Mouse (Mus musculus) CD8-positive naive resting alpha-beta T cell, adult 2 months (primary cell): ENCODE data around the gene Zgrf1.

Source experiments
- DNase-seq, 2 experiments: peaks; one replicate each; pipeline ENCODE4 v3.0.0; 2022; ENCODE audit warnings: low read depth in 2 of 2, low spot score in 2 of 2

Zgrf1 gene

DNA sequence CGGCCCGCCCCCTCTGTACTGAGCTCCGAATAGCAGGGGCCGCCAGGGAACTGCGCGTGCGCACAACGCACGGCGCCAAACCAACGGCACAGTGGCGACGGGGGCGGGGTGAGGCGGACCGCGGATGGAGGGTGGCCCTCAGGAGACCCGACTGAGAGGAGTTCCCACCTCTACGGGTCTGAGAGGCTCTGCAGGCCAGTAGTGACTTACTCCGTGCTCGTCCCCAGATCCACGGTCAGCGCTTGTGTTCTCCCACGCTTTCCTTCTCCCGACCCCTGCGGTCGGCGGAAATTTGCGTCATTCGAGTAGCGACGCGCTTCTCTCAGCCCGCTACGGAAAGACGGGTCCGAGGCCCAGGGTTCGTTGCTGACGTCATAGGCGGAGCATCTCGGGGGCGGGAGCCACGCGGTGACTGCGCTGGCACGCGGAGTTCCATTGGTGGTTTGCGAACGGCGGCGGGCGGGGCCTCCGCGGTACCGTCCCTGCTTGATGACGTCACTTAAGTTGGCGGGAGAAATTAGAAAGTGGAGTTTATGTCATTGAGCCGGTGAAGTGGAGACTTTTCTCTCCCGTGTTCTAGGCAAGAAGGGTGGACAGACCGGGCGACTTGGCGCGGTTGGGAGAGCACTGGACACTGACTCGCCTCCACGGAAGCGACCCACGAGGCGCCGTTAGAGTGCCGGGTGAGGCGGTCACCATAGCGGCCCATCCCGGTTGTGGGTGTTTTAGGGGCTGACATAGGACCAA is at the start of gene Zgrf1, which contains the start of gene Larp7:
Zgrf1 (plus strand) TSS at position 517 of the 747 bp plus-strand sequence.
Larp7 (minus strand) TSS at position 377 of the 747 bp plus-strand sequence.
- peak; percentile 97 to 98 for DNase-seq

DNA sequence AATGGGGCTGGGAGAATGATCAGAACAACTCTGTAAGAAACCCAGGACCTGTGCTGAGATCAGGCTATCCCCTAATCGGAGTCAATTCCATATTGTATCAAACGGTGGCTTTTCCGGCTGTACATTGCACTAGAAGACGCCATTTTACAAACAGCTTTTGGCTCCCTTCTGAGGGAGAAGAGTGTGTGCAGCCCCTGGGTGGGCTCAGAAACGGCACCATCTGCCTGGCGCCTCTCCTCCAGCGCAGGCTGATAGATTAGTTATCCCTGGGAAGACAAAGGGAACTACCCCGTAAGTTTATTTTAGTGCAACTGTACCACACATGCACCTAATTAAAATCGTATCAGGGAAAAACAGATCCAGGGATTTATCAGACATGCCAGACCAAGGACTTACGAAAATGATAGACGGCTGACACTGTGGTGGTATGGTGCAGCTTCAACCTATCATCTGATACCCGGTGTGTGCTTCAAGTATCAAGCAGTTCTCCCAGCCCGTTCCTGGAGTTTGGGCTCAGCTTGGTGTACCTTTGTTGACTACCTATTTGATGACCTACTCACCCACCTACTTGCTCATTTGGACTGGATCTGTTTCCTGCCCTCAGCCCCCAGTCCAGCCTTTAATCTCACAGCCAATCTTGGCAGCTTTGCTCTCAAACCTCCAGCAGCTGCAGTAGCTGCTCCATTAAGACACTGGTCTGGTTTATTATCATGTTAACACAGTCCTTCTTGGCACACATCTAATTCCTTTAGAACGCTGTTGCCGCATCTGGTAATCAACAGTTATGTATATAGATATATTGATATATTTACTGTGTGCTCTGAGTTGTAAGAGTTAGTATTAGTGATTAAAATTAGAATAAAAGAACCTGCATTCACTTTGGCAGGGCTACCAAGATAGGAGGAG is 45.2 kb upstream of the Zgrf1 start:
- no peak for DNase-seq

DNA sequence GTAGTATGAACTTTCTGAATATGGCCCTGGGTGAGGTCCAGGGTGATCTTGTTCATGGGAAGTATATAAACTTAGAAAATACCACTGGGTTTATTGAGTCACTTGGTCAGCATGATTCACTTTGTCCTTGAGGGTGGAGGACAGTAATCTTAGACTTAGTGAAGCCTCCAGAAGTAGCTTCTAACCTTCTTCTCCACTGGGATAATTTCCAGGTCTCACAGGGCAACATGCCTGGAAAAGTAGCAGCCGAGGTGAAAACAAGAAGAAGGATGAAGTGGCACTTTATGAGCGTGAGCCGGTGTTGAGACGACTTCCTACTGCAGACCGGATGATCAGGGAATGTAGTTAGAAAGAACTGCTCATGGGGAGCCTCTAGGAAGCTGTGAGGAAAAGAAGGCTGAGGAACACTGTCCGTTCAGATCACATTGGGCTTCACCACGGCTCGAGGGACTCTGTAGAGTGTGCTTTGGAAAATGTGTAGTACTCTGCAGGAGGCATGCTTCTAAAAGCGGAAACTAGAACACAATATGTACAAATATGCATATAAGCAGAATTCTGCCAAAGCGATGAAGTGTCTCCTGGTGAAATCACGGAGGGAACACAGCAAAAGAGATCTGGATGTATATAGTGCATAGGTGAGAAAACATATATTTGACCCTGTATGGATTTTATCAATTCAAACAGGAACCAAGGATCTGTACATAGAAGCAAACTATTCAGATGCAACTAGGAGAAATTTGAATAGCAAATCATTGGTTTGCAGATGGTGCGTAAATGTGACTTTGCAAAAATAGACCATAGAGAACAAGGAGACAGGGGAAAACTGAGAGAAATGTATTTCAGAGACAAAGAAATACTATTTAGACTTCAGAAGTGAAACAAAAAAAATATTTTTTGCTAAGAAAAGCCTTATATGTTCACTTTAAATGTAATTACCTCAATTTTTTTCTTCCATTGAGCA is 41.2 kb upstream of the Zgrf1 start:
- no peak for DNase-seq

DNA sequence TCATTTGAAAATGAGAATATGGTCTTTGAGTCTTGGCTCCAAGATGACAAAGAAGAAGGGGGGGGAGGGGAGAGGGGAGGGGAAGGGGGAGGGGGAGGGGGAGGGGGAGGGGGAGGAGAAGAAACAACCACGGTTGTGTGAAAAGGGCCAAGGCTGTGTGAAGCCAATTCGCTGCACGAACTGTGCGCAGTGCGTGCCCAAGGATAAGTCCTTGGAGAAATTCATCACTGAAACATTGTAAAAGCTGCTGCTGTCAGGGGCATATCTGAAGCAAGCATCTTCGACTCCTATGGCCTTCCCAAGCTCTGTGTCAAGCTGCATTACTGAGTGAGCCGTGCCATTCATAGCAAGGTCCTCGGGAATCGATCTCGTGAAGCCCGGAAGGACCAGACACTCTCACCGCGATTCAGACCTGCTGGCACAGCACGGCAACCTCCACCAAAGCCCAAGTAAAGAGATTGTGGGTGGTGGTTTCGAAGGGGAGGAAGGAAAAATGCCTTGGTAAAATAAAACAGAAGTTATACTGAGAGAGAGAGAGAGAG is 40.4 kb upstream of the Zgrf1 start:
- no peak for DNase-seq

DNA sequence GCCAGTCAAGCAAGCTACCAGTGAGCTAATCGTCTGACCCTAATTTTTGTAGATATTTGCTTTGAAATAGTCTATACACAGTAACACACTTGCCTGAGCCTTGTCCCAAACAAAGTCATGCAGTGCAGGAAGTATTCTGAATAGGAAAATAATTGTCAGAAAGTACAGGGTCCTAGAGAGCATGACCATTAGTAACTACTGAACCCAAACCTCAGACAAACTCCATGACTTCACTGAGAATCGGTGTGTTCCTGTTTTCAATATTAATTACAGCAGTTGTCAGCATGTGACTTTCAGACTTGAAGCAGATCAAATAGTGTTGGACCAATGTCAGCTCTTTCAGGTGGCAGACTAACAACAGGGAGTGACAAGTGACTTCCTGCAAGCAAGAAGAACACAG is 39.6 kb upstream of the Zgrf1 start:
- DNase-seq: no peak

DNA sequence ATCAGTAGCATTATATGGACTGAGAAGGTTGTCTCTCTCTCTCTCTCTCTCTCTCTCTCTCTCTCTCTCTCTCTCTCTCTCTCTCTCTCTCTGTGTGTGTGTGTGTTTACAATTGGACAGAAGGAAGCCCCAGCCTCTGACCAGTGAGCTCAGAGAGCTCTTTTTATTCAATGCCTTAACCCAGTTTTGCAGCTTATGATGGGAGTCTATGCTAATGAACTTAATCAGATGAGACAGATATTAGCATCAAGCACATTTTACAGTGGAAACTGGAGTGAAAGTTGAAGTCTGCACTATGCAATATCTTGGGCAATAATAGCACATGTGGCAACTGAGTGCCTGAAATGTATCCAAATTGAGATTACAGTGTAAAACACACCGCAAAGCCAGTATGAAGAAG is 38.0 kb upstream of the Zgrf1 start:
- DNase-seq: no peak

DNA sequence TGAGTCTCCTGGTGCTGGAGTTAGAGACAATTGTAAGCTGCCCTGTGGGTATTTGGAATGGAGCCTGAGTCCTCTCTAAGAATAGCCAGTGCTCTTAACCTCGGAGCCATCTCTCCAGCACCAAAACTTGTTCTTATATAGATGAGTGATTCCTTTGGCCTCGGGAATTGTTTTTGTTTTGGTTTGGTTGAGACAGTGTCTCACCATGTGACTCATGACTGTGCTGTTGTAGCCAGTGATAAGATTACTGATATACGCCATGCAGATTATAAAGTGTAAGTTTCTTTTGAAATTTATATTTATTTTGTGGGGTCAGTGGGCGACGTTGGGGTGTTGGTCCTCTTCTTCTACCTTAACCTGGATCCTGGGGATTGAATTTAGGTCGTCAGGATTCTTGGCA is 33.0 kb upstream of the Zgrf1 start:
- DNase-seq: no peak

DNA sequence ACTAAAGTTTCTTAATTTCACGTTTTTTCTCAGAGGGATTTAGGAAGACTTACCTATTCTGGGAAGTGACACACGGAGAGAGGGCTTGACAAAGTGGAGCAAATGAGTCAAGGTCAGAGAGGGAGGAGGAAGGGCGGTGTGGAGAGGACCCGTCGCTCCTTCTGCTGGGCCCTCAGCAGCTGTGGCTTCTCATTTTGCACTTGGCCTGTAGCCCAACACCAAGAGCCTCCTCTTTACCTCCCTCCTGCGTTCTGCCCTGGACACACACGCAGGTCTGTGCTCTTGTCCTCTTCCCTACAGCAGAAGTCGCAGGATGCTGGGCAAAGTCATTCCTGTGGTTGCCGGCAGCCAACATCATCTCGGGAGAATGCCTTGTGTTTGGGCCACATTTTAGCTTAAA is 32.1 kb upstream of the Zgrf1 start:
- no peak for DNase-seq

DNA sequence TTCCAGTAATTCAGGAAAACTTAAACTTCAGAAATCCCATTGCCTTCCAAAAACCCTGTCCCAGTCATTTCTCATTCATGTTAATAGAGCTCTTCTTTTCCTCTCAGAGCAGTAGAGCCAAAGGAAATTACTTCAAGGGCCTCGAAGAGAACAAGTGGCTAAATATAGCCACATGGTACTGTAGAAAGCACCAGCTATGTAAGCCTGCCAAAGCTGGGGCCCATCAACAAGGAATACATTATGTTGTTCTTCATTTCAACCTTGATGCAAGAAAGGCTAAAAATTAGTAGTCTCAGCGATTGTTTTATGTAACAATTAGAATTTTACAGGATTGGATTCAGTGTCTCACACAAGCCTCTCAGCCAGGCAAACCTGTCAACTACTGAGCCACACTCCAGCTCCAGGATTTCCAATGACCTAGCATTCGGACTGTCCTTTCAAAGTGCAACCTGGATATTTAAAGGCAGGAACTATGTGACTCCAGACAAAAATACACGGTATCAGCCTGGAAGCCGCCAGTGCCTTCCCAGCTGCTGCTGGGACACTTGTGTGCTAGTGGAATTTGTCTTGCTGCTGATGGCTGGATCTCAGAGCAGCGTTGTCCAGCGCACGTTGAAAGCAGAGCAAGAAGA is 28.0 kb upstream of the Zgrf1 start:
- no peak for DNase-seq

DNA sequence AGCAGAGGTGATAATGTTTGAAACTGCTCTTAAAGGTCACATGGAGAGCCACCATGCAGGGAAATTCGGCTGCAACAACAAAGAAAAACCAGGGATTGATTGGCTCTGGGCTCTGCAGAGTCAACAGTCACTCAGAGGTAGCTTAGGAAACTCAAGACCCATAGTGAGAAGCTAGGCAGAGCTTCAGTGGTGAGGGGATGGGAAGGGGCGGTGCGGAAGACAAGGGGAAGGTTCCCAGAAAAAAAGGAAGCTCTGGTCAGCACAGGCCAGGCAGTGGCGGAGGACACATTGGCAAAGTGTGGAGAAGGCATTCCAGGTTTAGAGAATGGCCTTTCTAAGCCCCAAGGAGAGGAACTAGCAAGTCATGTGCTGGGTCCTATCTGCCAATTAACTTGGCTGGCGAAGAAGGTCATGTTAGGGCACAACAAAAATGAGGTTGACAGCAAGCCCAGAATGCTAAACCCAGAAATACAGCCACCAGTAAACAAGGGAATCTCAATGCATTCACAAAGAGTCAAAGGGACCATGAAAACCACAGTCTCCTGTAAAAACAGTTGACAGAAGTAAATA is 25.7 kb upstream of the Zgrf1 start:
- no peak for DNase-seq

DNA sequence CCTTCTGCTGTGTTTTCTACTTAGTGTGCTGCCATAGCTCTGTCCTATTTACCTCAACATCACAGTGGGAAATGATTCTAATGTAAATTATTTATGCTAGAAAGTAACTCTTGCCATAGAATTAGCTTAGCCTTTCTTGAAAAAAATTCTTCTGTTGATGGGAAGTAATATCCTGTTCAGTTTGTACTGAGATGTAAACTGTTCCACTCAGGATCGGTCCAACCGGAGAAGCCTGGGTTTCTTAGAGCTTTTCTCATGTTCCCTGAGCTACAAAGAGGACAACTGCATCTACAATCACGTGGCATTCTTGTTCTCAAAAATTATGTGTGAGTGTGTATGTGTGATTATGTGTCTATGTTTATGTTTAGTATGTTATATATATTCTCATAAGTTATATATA is 24.1 kb upstream of the Zgrf1 start:
- no peak for DNase-seq

DNA sequence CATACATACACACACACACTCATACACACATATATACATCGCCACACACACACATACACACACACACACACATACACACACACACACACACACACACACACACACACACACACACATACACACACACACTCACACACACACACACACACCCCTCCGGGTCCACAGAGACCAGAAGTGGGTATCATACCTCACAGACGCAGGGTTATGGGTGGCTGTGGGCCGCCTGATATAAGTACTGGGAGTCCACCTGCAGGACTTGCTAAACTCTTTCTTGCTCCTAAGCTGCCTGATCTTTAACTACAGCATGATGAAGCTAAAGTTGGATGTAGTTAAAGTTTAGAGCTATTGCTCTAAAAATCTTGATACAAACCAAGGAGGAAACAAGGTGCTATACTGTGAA is 23.5 kb upstream of the Zgrf1 start:
- no peak for DNase-seq

DNA sequence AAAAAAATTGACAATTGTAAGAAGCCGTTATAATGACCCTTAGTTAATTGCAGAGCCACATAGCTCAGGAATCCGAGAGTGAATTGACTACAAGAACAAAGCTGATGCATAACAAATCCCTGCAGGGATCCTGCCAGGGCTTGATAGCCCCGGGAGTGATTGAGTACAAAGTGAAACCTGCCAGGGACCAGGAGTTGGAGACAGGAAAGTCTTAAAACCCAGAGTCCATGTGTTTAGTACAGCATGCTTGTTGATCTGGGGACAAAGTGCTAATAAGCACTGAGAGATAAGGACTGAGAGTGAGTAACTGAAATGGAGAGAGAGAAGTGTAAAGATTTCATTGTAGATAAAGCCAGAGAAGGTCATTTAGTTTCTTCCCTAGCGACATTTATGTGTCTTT is 23.0 kb upstream of the Zgrf1 start:
- no peak for DNase-seq

DNA sequence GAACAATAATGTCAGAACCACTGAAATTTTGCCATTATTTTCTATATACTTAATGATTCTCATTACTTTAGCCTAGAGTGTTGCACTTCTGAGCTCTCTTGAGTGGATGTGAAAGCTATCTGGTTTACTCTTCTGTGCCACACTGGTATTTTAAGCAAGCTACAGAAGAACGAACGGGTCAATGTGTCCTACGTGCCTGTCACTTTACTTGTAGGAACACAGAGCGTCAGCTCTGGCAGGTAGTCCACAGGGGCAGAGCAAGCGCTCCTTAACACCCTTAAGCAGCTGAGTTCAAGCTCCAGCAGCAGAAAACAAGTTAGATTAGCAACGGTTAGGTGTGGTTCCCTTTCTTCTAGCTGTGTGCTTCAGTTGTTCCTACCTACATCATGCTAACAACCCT is 14.1 kb upstream of the Zgrf1 start:
- no peak for DNase-seq

DNA sequence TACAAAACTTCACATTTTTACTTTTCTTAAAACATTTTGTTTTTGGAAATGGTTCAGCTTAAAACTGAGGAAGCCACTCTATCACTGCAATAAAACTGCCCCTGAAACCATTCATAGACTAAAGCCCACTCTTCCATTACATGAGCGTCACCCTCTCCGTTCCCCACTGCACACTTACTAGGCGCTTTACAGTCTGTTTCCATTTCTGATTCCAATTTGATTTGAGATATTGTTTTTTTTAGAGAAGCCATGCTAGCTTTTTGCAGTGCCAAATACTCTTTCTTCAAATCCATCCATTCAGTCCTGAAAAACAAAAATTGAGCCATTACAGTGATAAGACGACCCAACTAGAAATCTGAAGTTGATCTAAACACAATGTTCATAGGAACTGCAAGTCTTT is 9.3 kb upstream of the Zgrf1 start:
- no peak for DNase-seq

DNA sequence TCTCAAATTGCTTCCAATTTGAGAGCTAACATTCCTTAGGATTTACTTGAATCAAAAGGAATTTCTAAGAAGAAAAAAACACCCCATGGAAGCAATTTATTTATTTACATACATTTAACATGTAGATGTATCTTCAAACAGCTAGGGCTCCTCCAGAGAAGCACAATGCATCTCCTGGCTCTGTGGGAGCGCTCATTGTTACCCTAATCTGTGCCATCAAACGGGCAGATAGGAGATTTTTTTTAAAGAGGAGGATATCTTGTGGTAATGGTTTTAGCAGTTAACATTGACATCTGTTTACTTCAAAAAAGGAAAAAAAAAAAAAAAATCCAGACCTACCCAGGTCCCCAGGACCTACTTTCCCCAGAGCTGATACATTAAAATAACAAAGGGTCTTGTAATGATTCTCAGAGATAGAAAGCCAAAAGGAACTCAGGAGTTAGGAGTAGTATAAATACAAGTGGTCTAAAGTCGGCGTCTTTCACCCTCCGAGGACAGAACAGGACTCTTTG is 8.6 kb upstream of the Zgrf1 start:
- DNase-seq: no peak

DNA sequence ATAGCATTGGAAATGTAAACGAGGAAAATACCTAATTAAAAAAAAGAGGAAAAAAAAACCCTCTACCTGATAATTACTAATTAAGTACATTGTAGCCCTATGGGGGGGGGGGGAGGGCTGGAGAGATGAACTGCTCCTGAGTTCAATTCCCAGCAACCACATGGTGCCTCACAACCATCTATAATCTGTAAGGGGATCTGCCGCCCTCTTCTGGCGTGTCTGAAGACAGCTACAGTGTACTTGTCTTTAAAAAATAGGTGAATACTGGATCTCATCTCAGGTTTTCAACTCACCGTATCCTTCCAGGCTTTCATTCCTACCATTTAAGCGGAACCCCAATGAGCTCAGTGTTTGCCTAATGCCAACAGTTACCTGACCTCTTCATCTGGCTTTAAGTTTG is 5.4 kb upstream of the Zgrf1 start:
- peak in 1 of 2 experiments; percentile 20 for DNase-seq

DNA sequence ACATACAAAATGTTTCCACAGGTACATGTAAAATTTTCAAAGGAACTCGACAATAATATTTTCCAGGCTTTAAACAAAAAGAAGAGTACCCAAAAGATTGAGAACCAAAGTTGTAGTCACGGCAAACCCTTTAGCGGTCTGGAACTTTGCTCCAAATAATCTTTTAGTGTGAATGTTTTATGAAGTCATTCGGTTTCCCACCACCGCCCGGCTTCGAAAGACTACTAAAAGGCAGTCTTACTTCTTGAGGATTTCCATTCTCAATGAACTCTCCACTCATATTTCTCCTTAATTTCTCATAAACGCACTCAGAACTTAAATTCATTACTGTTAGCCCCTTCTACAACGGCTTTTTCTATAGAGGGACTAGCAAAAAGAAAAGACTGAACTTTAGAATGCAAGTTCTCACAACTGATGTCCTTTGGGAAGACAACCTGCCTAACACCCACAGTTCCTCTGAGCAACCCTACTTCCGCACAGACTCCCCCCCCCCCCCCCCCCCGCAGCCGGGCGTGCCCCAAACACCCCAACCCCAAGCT is 786 bp upstream of the Zgrf1 start:
- DNase-seq: peak in 1 of 2 experiments; percentile 4

DNA sequence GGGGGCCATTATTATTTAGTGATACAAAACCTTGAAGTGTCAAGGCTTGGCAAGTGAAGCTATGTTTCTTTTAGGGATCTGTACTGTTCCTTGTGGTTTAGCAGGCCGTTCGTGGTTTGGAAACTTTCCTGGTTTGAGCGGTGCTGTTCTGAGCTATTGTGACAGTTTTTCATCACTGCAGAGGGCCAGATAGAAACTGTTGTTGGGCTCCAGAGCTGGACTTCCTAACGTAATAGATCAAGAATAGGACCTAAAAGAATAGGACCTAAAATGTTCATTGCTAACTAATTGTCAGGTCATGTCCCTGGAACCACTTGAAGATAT is 393 bp downstream of the Zgrf1 start:
- DNase-seq: no peak

DNA sequence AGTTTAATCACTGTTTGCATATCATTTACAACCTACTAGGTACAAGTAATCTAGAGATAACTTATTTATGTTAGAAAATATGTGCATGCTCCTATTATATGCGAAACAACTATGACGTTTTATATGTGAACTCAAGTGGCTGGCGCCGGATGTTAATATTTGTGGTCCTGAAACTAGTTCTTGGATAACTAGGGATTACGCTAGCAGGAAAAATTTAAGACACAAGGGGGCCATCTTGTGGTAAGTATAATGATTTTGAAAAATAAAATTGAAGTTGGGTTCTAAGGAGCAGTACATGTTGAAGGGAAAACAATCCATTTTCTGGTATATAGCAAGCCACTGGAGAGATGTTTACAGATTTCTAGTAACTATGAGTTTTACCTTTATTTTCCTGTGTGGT is 1.4 kb downstream of the Zgrf1 start:
- no peak for DNase-seq
